Mouse (Mus musculus) neural tube, embryonic 10.5 days (tissue): ENCODE data around the gene Rpn1.
A peak's percentile ranks its signal among the peaks of the same experiment; 100 is the strongest.

Source experiments
- DNase-seq: peaks from one replicate; pipeline ENCODE4 v3.0.0-alpha.2; 2017; ENCODE audit warnings: low spot score; ENCODE audit errors: extremely low spot score

Gene Rpn1

GRCm38 (mm10) chr6:88084278-88085151 lies at the start of gene Rpn1:
Gene Rpn1, plus strand, starts transcription at chr6:88084482.
- DNase-seq, result peak; percentile 99

GRCm38 (mm10) chr6:88037471-88038045 lies 46.7 kb upstream of the Rpn1 start:
- DNase-seq, result no peak

GRCm38 (mm10) chr6:88039426-88039825 lies 44.9 kb upstream of the Rpn1 start:
- no peak for DNase-seq

- no peak for DNase-seq
Observed at GRCm38 (mm10) chr6:88041221-88041620, 43.1 kb upstream of the Rpn1 start.

- no peak for DNase-seq
Observed at GRCm38 (mm10) chr6:88042336-88042735, 41.9 kb upstream of the Rpn1 start.

- no peak for DNase-seq
Observed at GRCm38 (mm10) chr6:88044234-88044576, 40.1 kb upstream of the Rpn1 start.

GRCm38 (mm10) chr6:88044577-88045405 lies 39.5 kb upstream of the Rpn1 start, which contains the start of gene Rab7:
Gene Rab7, minus strand, starts transcription at chr6:88045270.
- peak; percentile 95 for DNase-seq

- DNase-seq, result no peak
Observed at GRCm38 (mm10) chr6:88045406-88045766, 38.9 kb upstream of the Rpn1 start.

- DNase-seq, result no peak
Observed at GRCm38 (mm10) chr6:88047853-88048252, 36.4 kb upstream of the Rpn1 start.

GRCm38 (mm10) chr6:88049008-88049407 lies 35.3 kb upstream of the Rpn1 start:
- no peak for DNase-seq

GRCm38 (mm10) chr6:88051206-88051605 lies 33.1 kb upstream of the Rpn1 start:
- no peak for DNase-seq

GRCm38 (mm10) chr6:88053228-88054080 lies 30.8 kb upstream of the Rpn1 start:
- no peak for DNase-seq

- DNase-seq, result no peak
Observed at GRCm38 (mm10) chr6:88054081-88054835, 30.0 kb upstream of the Rpn1 start.

GRCm38 (mm10) chr6:88055663-88056062 lies 28.6 kb upstream of the Rpn1 start:
- no peak for DNase-seq

GRCm38 (mm10) chr6:88056866-88057265 lies 27.4 kb upstream of the Rpn1 start:
- DNase-seq, result no peak

GRCm38 (mm10) chr6:88059903-88060302 lies 24.4 kb upstream of the Rpn1 start:
- DNase-seq, result no peak

- DNase-seq, result no peak
Observed at GRCm38 (mm10) chr6:88060602-88061001, 23.7 kb upstream of the Rpn1 start.

GRCm38 (mm10) chr6:88061406-88061805 lies 22.9 kb upstream of the Rpn1 start:
- DNase-seq, result no peak

- no peak for DNase-seq
Observed at GRCm38 (mm10) chr6:88062398-88062797, 21.9 kb upstream of the Rpn1 start.

GRCm38 (mm10) chr6:88064072-88064642 lies 20.1 kb upstream of the Rpn1 start:
- no peak for DNase-seq
